Mouse (Mus musculus): ENCODE data around the gene Hmcn1.

The Hmcn1 gene

DNA sequence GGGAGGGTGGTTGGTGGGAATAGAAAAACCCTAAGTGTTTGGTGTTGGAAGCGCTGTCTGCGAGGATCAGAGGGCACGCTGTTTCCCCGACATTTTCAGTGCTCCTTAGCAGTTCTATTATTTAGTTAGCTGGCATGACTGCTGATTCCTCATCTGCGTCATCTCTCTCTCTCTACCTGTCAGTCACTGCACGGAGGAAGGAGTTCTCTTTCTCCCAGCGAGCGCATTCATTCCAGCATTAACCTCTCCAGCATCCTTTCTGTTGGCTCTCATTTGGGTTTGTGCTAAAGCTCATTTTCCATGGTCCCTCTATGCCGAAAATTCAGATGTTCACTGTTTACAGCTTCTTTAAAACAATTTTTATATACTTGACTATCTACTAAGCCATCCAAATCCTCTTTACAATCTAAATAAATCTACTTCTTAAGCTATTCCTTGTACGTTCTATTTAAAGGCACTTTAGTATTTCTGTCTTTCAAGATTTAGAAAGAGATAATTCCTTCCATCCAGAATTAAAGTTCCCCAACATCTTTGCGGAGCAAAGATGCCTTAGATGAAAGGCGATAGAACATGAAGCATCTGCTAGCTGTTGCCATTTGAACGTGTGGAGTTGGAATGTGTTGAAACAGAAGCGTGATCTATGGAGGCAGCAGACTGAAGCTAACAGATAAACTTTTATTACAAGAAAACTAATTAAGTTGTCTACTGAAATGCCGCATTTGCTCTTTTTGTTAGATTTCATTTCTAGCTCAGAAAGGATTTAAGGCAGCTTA lies 210.0 kb downstream of the Hmcn1 start:
- peak; percentile 27 for DNase-seq (ENCODE audit: low read depth, low spot score)

DNA sequence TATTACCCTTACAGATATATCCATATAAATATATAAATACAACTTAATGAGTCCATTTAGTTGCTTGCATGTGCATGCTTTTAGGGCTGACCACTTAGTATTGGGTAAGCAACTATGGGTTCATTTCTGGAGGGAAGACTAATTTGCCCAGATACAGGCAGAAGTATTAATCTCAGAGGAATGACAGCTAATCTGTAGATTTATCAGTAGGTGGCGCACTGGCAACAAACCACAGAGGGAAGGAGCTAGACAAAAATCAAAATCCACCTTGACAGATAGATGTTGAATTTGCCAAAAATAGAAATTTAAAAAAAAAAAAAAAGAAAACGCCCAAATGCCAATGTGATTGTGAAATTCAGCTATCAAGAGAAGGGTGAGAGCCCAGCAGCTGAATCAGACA lies 213.3 kb downstream of the Hmcn1 start:
- DNase-seq (ENCODE audit: low read depth, low spot score): peak; percentile 50

DNA sequence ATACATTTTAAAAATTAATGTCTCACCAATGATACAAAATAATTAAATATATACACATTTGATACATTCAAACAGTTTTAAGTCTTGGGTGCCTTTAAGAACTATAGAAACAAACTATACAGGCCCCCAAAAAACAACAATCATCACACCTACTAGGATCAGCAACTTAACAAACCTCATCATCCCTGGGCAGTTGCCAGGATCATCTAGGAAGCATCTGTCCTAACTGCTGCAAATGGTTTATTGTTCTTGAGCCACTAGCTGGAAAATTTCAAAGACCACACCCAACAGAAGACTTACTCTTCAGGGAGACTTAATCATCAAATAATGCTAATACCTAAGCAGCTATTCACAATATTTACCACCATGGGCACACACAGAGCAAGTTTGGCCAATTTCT lies 216.5 kb downstream of the Hmcn1 start:
- no peak for DNase-seq (ENCODE audit: low read depth, low spot score)

DNA sequence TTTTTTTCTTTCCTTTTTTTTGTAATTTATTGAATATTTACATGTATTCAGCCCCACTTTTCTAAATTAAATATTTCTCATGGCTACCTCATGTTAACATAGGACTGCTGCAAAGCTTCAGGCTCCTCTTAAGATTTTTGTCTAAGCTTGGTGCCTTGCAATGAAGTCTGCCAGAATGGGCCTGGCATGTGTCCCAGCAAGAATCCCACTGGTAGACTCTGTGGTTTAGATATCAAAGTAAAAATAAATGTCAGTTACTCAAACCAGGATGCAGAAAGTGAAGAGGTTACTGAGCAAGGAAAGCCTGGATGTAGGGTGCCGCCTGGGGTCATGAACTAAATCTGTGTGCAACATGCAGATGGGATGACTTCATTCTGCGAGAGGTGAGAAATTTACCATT lies 217.5 kb downstream of the Hmcn1 start:
- no peak for DNase-seq (ENCODE audit: low read depth, low spot score)

DNA sequence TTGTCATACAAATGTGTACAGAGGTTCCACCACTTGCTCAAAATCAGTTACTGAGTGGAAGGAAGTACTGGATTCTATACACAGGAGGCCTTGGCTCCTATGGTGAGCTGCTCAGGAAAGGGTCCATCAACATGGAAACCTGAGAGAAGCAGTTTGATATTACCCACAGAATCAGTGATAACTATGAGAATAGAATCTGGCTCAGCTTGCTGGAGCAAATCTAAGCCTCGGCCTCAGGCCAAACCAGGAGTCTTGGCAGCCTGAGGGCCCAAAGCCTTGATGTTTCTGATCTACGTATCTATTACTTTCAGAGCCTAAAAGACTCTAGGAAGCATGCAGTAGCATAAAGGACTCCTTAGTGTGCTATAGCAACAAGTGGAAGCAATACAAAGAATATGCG lies 220.3 kb downstream of the Hmcn1 start:
- no peak for DNase-seq (ENCODE audit: low read depth, low spot score)

DNA sequence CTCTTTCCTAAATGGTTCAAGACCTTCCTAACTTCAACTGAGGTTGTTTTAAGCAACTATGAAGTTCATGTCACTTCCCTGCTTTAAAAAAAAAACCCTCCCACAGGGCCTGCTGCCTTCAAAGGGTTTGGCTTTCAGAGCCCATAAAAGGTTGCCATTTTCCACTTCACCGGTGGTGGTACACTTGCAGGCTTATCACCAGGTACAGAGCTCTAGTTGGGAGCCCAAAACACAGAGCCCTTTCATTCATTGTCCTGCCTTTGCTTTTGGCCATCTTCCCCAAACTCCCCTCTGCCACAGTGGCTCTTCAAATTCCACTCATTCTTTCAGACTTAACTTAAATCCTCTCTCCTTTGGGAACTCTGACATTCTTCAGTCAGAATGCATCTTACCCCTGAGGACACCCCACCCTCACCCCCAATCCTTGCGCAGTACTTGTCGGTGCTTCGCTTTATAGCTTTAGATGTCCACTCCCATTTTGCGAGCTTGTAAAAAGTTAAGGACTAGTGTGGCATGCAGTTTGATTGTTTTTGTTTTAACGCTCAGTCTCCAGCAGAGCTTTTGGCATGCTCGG lies 222.2 kb downstream of the Hmcn1 start:
- no peak for DNase-seq (ENCODE audit: low read depth, low spot score)

DNA sequence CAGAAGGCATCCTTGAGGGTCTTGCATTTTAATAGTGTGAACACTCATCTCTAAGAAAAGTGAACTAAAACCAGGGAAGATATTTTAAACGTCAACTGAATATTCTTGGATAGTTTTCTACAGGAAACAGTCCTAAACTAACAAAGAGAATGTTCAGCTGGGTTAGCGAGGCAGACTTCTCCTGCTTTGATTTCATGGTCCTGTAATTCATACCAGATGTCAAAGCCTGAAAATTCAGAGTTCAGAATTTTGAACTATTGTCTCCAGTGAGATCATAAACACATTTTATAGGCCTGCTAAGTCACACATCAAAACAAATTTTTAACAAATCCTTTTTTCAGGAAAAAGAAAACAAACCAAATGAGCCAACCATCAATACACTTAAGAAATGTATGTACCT lies 223.4 kb downstream of the Hmcn1 start:
- DNase-seq (ENCODE audit: low read depth, low spot score): no peak

DNA sequence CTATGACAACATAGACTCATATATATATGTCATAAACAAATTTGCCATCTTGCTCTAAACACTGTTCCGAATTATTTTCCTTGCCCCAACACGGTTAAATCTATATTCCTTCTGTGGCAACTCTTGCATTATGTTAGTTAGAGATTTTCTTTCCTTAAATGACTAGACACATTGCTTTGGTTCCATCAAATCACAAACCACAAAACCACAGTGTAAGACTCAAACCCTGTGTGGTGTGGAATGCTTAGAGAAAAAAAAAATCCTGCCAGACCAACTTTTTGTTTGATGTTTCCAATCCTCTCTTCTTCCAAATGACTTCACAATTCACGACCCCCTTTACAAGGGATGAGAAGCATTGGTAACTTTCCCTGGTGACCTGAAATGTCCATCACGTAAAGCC lies 231.6 kb downstream of the Hmcn1 start:
- no peak for DNase-seq (ENCODE audit: low read depth, low spot score)

DNA sequence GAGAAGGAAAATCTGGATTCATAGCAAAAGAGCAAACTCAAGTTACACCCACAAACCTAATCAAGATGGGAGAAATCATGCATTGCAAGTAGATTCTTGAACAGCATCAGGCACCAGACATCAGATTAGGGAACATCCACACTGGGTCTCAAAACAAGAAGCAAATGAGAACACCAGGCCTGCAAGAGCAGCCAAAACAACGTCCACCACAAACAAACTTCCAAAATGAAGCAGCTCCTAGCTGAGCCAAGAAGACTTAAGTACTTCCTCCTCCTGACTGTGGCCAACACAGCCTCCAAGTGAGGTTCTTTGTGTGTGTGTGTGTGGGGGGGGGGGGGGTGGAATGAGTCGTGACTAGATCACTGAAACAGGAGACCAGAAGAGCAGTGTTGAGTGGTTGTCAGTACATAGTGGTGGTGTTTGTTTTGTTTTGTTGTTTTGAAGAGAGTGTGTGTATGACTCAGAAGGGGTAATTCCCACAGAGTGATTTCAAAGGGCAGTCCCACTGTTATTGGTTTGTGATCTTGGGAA lies 232.4 kb downstream of the Hmcn1 start:
- DNase-seq (ENCODE audit: low read depth, low spot score): no peak

DNA sequence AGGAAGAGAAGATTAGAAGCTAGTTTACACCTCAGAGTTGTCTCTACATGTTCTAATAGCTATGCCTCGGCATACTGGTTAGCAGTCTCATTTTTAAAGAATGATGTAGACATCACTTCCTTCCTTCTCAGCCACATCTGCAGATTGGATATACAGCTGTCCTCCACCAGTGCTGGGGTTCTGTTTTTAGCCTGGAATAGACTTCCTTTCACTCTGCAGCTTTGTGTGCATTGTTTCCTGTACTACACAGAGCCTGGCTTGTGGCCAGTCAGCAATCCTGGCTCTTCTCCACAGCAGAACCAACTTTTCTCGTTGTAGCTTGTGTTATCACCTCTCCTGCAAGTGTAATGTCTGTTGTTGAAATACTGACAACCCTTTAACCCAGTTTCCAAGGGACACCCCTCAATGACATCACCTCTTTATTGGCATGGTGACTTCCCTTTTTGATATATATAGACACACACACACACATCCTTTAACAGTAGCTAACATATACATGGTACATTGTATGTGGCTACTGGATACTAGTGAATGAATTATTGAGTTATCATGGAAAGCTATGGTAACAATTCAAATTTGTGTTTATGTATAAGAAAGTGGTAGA lies 233.7 kb downstream of the Hmcn1 start:
- no peak for DNase-seq (ENCODE audit: low read depth, low spot score)

DNA sequence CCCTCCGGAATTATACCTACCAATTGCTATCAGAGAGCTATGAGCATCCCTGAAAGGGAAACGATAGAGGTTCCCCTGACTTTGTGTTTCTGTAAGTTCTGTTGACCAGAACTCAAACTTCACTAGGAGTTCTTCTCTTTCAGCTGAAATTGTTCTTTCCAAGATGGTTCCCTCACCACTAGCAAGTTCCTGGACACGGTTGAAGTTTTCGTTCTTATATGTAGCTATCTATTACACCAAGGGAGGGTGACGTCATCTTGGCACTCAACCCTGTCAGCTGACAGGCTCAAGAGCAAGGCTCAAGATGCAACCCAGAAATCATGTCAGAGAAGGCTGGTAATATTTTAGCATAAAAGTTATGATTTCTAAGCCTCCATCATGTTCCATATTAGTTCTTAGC lies 239.3 kb downstream of the Hmcn1 start:
- DNase-seq (ENCODE audit: low read depth, low spot score): no peak

DNA sequence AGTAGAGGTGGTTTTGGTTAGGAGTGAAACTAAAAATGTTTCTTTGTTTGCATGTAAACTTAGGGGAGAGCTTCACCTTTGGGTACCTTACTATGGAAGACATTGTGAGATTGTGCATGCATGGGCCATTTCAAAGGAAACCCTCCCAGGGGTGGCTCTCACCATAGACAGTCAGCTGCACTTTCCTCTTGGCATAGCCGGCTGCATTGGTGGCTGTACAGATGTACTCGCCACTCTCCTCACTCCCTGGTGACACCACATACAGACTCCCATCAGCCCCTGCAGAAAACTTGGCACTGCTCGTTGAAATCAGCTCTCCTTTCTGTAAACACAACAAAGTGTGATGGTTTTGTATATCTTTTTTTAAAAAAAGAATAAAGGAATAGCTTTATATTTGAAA lies 244.5 kb downstream of the Hmcn1 start:
- DNase-seq (ENCODE audit: low read depth, low spot score): no peak

DNA sequence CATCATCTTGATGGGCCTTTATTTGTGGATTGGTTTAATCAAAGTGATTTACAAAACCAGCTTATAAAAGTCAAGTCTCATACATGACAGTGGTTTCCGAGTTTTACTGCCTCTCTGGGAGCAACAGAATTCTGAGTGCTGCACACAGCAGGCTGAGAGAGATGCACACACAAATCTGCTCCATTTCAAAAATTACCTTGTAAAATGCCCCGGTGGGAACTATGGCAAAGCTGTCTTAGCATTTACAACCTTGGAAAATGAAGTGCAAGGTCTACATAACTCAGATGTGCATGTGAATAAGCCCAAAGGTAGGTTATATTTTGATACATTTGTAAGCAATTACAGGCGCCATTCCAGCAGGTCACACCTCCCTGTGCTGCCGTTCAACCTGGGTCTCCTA lies 245.5 kb downstream of the Hmcn1 start:
- DNase-seq (ENCODE audit: low read depth, low spot score): no peak

DNA sequence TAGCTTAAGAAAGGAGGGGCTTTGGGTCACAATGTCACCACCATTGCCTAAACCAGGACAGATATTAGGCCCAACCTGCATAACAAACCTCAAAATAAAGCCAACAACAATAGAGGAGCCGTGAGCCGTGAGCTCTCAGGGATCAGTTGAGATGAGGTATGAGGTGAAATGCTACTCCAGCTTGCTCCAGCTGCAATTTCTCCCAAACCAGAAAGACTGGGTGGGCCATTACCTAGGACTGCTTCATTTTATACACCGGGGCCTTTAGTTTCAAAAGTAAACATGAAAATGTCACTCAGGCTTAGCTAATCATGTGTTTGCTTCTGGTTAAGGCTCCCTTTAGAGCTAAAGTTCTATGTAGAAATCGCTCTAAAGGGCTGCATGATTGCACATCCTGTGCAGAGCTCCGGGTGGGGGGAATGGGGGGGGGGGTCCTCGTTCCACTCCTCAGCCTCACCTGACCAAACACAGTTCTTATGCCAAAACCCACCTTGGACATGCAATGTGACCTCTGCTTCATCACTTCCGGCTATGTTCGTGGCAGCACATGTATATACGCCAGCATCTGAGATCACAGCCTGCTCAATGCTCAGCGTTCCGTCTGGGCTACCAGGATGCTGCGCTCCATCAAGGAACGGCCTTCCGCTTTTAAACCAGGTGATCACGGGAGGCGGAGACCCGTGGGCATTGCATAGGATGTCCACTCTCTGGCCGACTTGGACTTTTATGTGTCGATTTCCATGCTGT lies 250.0 kb downstream of the Hmcn1 start:
- no peak for DNase-seq (ENCODE audit: low read depth, low spot score)

DNA sequence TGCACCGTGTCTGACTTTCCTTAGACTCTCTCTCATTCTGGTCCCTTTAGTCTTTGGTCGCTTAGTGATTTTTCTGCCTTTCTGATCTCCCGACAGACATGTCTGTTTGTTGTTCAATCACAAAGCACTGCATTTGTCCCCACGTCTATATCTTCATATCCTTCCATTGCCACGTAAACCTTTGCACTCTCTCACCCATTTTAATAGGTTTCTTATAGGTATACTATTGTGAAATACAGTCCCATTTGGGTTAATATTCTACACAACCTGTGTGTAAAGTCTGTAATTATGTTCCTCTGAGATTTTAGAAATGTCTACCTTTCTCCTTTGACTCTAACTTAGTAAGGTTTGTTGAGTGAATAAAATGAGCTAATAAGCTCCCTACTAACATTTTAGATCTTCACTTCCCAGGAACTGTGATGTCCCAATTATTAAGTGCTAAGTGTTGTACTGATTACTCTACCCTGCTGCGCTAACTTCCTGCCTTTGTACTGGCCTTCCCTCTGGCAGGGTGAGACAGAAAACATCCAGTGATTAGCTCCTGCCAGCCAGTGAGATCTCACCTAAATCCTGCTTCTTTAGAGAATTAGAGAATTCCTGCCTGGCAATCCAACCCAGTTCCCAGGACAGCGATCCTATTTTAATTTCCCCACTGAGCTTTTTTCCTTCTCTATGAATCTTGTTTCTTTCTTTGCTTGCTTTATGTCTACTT lies 250.7 kb downstream of the Hmcn1 start:
- peak; percentile 9 for DNase-seq (ENCODE audit: low read depth, low spot score)

DNA sequence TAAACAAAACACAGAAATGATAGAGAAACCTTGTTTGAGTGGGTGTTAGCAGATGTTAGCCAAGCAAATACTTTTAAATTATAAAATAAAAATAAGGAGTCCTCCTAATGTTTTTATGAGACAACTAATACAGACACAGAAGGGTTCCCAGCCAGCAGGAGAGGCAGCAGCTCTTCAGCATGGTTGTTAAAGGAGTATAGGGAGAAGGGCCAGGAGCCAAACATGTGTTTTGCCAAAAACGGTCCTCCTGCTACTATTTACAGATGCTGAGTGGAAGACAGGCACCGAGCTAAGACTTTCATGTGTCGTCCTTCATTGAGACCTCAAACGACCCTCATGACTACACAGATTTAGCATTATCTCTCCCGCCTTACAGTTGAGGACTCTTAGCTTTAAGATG lies 281.8 kb downstream of the Hmcn1 start:
- DNase-seq (ENCODE audit: low read depth, low spot score): no peak

DNA sequence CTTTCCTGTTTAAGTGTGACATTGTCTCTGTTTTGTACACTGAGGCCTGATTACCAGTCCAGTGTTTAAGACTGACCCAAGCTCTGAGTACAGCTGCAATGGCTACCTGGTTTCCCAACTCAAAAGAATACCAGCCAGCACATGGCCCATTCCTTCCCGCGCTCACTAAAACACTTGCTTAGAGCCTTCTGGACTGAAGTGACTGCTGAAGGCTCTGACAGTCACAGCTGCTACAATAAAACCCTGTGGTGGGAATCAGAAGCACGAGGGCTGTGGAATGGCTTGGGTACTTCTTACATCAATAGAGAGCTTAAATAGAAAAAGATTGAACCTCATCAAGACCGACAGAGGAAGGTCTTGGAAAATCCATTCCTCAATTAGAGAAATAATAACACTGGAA lies 286.7 kb downstream of the Hmcn1 start:
- no peak for DNase-seq (ENCODE audit: low read depth, low spot score)

DNA sequence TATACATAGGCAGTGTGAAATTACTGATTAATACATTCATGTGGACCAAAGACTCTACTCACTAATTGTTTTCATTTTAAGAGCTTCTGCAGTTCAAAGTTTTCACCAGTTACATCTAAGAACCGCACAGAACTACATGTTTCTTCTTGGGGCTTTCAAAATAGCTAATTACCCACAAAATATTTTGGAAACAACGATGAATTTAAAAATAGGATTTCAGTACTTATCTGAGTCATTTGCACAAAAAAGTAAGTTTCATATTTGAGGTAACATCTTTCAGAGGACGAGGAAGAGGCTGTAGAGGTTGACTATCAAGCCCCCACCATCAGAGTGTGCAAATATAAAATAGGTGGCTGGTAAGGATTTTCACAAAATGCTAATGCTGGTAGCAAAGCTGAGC lies 295.5 kb downstream of the Hmcn1 start:
- no peak for DNase-seq (ENCODE audit: low read depth, low spot score)

DNA sequence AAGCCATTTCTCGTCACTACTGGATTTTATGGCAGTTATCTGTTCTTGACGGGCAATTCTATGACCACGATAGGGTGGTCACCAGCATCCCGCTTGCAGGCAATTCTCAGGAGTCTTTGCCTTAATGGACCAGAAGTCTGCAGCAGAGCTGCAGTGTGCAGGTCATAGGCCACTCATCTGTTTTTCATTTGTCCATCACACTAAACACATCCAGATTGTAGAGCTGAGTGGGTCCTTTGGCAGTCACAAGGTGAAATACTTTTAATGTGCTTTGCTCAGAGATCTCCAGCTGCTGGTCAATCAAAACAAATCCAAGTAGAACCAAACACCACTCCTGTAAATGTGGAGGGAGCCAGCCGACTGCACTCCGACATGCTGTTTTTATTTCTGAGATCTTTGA lies 311.2 kb downstream of the Hmcn1 start:
- peak; percentile 2 for DNase-seq (ENCODE audit: low read depth, low spot score)

DNA sequence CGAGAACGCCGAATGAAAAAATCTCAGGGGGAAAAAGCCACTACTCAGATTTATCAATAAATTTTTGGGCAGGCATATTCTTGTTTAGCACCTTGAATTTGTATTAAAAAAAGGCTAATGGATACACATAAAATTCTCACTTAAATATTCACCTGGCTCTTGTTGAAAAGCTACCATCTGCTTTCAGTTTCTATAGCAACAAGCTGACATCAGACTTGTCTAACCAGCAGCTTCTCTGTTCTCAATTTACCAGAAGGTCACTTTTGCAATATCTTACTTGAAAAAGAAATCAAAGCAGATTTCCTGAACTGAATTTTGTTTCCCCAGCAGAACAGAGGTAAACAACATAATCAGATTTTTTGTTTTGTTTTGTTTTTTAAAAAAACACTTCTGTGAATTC lies 311.8 kb downstream of the Hmcn1 start:
- DNase-seq (ENCODE audit: low read depth, low spot score): peak; percentile 67

DNA sequence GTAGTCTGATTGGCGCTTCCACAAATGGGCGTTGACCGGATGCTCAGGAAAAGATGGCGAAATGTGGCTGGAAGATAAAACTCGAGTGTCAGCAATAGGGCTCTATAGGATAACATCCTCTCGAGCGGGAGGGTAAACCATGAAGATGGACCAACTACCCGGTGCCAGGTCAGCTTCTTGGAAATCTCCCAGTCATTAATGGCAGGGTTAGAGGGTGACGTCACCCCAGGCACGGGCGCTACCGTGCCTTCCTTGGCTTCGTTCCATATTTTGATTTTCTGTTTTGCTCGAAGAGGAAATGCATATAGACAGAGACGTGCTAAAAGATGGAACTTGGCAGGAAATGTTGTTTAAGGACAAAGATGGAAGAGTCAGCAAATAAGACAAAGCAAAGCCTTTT lies 312.2 kb downstream of the Hmcn1 start:
- DNase-seq (ENCODE audit: low read depth, low spot score): peak; percentile 66

DNA sequence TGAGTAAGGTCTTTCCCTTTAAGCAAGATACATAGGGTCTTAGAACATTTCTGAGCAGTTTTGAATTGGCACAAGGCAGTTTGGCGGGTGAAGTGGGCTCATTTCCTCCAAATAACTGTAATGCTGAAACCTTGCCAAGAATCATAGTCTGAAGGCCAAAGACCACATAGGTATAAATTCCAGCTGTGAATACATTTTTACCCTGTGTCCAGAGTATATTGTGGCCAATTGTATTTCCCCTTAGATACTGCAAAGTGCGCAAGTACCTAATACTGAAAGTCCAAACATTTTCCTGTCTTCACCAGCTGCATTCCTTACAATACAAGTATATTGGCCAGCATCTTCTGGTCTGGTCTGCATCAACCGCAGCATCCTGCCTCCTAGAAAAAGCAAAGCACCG lies 312.9 kb downstream of the Hmcn1 start:
- no peak for DNase-seq (ENCODE audit: low read depth, low spot score)

Data from brain, adult 2 months (tissue).